Mouse (Mus musculus): ENCODE results near the gene Tex14. TPM values are rescaled to one million over a fixed set of nuclear protein-coding genes. Genes with fewer than 3 reads are reported as not detected.

Gene Tex14
- total RNA-seq, 1 experiment from 2014 or later, result 4.8 TPM

DNA sequence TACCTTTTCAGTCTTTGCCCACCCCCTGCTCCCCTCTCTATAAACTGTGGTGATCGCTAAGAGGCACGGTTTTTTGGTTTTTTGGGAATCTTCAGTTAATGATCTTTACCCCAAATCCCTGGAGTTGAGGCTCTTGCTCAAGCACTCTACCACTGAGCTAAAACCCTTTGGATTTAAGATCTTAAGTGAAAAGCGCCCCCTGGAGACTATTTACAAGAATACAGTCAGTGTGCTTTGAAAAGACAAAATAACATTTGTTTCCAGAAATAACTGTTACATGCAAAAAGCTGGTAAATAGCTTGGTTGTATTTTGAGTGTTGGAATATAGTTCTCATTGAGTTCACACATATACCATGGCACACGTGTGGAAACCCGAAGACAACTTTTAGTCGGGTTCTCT is 126.8 kb downstream of the Tex14 start:
- no peak for ATAC-seq (ENCODE audit: extremely low read depth, insufficient number of reproducible peaks, low FRiP score, poor library complexity, severe bottlenecking)

DNA sequence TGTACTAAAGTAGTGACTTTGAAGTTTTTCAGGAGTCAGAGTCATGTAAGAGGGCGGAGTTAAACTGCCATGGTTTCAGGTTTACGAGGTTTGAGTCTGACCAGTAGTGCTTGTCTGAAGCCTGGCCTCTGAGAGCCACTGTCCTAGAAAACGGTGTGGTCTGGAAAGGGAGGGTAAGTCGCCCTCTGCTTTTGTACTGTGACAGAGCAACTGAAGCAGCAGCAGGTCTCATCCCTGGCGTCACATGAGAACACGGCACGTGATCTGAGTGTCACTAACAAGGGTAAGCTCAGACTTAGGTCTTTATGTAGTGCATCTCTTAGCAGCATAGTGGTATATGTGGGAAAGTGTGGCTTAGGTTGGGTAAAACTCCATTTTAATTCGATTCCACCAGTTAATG is 137.4 kb downstream of the Tex14 start:
- no peak for ATAC-seq (ENCODE audit: extremely low read depth, insufficient number of reproducible peaks, low FRiP score, poor library complexity, severe bottlenecking)

DNA sequence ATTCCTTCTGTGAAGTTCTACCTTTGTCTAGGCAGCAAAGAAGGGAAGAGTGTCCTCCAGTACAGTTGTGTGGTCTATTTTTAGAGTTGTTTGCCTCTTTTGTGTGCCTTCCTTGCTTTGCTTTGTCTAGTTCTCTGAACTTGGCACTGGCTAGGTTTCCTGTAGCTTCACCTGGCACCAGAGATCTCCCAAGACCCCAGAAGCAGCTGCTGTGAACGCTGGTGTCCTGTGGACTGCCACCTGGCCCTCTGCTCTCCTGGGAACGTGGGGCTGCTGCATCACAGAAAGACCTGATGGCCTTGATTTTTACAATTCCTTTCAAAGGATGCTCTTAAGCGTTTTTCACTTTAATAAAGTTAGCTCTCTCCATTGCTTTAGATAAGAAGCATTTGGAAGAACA is 138.0 kb downstream of the Tex14 start:
- ATAC-seq (ENCODE audit: extremely low read depth, insufficient number of reproducible peaks, low FRiP score, poor library complexity, severe bottlenecking), result no peak

DNA sequence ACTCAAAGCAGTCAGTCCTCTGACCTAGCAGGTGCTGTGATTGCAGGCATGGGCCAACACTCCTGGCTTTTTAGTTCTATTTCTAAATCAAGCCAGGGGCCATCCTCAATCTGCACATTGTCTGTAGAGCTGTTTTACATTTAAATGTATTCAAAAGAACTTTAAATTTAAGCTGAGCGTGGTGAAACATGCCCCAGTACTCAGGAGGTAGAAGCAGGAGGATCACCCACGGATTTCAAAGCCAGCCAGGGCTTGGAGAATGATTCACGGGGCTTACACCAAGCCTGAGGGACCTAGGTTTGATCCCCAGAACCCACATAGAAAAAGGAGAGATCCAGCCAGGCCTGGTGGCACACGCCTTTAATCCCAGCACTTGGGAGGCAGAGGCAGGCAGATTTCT is 148.5 kb downstream of the Tex14 start:
- ATAC-seq (ENCODE audit: extremely low read depth, insufficient number of reproducible peaks, low FRiP score, poor library complexity, severe bottlenecking), result no peak

DNA sequence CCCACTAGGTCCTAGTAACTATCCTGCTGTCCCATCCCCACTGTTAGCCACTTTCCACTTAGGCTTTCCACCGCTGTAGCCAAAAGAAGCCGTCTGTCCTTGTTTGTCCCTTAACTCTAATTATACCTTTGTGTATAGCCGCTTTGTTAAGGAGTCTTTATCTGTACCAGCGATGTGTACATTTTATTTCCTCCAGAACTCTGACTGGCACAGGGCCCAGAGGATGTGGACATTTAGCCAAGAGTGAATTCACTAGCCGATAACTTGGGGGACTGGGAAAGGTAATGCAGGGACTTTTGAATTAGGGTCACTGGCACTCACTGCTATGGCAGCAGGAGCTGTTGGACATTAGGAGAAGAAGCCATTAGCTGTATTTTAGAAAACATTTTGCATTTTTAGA is 149.5 kb downstream of the Tex14 start:
- ATAC-seq (ENCODE audit: extremely low read depth, insufficient number of reproducible peaks, low FRiP score, poor library complexity, severe bottlenecking), result no peak

DNA sequence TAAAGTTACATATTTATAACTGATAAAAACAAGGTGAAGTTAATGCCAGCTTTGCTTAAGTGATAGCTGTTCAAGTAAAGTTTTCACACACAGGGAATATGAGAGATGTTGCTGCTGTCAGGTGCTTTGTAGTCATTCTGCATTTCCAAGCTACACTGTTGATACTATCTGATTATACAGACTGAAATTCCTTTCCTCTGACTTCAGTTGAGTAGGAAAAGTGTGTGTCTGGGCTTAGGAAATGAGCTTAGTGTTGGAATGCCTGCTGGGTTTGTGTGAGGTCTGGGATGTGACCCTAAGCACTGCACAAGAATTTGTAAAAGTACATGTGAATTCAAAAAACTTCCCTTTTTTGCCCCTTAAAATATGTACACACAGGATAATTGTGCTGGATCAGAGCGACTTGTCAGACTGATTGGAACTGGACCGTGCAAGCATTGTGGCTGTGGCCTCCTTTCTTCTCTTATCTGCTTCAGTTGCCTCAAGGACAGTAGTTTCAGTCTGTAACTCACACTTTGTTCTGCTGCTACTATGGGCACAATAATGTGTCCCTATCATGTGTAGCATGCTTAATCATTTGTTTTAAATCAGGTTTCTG is 150.3 kb downstream of the Tex14 start:
- no peak for ATAC-seq (ENCODE audit: extremely low read depth, insufficient number of reproducible peaks, low FRiP score, poor library complexity, severe bottlenecking)

DNA sequence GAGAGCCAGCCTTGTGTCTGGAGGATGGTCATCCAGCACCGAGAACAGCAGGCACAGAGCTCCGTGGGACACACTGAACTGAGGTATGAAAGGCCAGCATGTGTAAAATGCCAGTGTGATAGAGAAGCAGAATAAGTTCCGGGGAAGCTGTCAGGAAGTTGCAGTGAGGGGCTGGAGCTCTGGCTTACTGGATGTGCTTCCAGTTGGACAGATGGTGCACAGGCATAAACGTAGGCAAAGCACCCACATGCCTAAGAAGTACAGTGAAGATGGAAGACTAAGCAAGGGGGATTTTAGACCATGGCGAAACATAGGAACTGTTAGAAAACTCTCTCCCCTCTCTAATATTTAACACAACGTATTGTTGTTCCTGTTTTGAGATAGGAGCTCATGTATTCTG is 156.3 kb downstream of the Tex14 start:
- ATAC-seq (ENCODE audit: extremely low read depth, insufficient number of reproducible peaks, low FRiP score, poor library complexity, severe bottlenecking), result no peak

DNA sequence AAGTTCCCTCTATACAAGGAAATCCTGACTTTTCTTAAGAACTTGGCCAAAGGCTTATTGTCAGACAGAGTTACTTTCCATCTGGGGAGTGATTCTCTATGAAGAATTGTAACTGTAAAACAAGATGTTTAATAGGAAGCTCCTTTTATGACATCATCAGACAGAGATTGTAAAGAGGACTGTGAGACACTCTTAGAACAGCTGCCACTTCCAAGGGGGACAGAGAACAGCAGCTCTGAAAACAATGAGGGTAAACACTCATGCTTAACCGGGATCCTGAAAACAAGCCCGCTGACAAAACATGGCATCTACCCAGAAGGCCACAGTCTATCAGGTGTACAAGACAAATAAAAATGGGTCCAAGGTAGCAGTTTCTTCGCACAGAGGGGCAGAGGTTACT is 161.6 kb downstream of the Tex14 start, which contains the start of gene Gm11492:
Gene Gm11492, plus strand, starts transcription at position 153 of the 400 bp plus-strand sequence.
- no peak for ATAC-seq (ENCODE audit: extremely low read depth, insufficient number of reproducible peaks, low FRiP score, poor library complexity, severe bottlenecking)

DNA sequence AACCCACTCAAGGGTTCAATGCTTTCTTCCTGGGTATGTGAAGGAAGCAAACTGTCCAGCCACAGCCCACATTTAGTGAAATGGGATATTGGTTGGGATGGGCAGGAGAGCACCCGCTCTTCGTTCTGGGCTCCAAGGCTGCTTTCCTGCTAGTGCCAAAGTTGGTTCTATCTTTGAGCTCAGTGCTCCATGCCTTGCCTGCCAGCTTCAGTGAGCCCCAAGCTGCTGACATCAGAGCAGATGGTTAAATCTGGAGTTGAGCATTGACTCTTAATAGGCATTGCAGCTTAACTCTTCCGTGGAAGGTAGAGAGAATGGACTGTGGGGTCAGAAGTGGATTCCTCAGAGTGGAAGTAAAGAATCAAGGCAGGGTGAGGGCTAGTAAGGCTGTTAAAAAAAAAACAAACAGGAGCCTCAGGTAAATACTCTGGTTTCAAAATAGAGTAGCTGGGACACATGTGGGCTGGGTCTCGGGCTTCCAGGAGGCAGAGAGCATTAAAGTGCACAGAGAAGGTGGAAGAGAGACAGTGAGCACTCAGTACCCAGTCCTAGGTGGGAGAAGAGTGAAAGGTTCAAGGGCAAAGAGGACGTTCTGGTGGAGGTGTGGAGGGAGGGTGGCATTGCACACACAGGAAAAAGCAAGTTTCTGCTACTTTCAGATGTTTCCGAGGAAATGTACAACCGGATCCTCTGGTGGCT is 163.5 kb downstream of the Tex14 start, which contains the start of gene Sept4:
Gene Sept4, plus strand, starts transcription at position 649 of the 699 bp plus-strand sequence.
- ATAC-seq (ENCODE audit: extremely low read depth, insufficient number of reproducible peaks, low FRiP score, poor library complexity, severe bottlenecking), result no peak

DNA sequence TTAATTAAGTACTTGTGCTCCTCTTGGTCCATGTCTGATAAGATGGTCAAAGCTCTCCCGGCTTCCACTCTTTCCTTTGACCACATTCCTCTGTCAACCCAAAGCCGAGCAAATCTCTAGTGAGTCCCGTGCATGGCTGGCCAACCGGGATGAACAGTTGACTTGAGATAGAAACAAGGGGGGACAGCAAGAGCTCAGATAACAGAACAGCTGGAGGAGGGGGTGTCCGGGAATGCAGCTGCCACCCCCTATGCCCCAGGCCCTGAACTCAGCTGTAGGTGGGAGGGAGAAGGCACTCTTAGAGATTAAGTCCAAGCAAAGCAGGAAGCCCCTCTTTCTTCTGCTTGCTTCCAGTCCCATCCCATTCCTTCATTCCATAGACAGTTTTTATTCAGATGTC is 165.9 kb downstream of the Tex14 start:
- no peak for ATAC-seq (ENCODE audit: extremely low read depth, insufficient number of reproducible peaks, low FRiP score, poor library complexity, severe bottlenecking)

DNA sequence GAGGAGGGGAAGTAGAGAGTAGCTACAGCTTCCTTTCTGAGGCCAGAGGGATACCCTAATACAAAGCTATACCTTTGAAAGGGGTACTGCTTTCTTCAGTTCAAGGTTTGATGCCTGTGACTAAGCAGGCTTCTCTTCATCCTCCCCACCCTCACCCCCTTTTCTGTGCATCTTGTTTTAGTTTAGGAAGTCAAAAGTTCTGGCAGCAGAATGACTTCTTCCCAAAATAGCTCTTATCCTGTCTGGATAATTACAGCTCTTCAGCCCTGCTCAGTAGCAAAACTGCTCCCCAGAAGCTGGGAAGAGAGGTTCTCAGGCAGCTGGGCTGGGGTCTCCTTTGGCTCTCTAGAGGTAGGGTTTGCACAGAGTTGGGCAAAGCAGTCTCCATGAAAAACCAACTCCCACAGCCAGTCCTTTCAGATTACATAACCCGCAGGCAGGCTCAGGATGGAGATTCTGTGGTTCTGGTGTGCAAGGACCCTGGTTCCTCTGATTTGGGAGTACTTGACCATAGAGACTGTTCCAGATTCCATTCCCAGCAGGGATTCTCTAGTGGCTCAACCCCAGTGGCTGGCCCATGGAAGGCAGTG is 166.6 kb downstream of the Tex14 start:
- no peak for ATAC-seq (ENCODE audit: extremely low read depth, insufficient number of reproducible peaks, low FRiP score, poor library complexity, severe bottlenecking)

DNA sequence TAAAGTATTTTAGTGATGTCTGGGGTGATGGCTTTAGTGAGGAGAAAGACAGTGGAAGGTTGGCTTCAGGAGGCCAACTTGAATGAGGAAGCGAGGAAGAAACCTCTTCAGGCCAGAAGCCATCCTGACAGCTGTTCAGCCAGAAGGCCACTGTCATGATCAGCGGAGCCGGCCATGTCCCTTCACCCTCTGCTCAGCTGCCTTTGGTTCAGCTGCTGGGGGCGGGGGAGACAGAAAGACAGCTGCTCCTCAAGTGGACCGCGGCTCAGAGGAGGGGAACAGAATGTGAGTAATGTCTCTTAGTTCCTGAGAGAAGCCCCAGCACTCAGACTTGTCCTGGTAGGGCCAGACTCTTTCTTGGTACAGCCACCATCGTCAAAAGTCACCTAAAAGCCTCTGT is 168.9 kb downstream of the Tex14 start:
- no peak for ATAC-seq (ENCODE audit: extremely low read depth, insufficient number of reproducible peaks, low FRiP score, poor library complexity, severe bottlenecking)

DNA sequence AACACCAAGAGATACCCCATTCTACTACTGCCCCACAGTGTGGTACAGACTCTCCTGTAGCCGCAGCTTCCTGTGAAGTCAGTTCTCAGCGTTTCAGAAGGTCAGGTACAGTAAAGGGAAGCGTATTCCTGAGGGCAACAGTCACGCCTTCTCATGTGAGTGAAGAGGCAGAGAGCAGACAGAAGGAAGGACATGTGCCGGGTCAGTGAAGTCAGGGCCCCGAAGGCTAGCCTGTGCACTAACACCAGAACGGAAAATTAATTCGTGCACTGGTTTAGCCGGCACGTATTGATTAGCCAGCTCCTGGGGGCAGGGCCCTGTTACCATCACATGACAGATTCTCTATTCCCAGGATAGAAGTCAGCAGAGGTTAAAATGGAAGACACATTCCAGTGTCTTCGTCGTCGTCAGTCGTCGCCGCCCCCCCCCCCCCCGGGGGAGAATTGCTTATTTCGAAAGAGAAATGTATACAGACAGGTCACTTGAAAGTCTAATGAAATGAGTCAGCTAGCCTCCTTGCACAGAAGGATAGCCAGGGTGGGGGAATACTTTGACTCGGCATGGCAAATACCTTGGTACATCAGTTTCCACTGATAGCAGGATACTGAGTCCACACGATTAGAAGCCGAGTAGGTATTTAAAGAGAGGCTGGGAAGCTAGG is 169.8 kb downstream of the Tex14 start:
- no peak for ATAC-seq (ENCODE audit: extremely low read depth, insufficient number of reproducible peaks, low FRiP score, poor library complexity, severe bottlenecking)

DNA sequence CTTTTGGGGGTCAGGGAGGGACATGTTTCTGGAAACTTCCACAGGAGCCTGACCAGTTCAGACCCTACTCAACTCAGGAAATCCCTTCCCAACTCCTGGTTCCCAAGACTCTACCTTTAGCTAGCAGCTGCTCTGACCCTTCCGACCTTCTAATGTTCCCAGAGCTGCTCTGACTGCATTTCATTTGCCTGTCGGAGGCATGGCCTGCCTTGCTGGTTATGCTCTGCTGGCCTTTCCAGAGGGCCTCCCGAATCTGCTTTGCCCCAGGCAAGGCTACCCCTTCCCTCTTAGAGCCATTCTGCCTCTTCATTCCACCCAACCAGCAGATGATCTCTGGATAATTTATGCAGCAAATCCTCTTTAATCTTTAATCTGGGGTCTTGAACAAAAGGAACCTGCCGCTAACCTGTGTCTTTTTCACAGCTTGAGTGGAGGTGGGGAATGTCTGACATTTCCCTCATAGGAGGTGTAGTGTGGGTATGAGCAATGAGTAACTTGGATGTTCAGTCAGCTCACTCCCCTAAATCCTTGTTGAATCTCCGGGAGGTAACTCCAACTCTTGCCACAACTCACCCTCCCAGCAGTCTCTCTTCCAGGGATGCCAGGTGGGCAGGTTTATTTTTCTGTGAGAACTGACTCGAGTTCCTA is 172.9 kb downstream of the Tex14 start:
- ATAC-seq (ENCODE audit: extremely low read depth, insufficient number of reproducible peaks, low FRiP score, poor library complexity, severe bottlenecking), result no peak

DNA sequence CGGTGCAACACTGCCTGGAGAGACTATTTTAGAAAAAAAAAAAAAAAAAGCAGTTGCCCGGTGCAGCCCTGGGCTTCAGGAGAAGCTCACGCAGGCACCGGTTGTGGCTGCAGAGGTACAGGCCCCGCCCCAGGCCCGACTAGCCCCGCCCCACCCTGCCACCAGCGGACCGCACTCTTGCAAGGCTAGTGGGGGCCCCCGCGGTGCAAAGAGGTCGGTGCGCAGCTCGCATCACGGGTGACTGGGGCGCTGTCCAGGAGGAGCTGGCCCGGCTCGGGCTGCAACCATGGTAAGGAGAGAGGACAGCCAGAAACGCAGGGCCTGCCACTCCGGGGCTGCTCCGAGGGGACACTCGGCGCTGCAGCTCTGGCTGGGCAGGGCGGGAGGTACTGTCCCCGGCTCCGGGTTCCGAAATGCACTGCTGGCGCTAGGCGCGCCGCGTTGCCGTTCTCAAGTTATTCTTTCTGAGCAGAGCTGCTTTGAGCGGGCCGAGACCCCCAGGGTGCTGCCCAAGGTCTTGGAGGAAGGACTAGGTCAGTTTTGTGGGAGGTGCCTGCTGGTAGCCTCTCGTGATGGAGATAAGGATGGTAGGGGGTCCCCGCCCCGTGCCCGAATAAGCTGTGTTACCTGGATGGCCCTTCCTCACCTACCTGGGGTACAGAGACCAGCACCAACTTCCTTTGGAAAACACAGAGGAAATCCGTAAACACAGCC is 173.5 kb downstream of the Tex14 start:
- ATAC-seq (ENCODE audit: extremely low read depth, insufficient number of reproducible peaks, low FRiP score, poor library complexity, severe bottlenecking), result peak; percentile 43; the same call in 1 of the 2 replicates

DNA sequence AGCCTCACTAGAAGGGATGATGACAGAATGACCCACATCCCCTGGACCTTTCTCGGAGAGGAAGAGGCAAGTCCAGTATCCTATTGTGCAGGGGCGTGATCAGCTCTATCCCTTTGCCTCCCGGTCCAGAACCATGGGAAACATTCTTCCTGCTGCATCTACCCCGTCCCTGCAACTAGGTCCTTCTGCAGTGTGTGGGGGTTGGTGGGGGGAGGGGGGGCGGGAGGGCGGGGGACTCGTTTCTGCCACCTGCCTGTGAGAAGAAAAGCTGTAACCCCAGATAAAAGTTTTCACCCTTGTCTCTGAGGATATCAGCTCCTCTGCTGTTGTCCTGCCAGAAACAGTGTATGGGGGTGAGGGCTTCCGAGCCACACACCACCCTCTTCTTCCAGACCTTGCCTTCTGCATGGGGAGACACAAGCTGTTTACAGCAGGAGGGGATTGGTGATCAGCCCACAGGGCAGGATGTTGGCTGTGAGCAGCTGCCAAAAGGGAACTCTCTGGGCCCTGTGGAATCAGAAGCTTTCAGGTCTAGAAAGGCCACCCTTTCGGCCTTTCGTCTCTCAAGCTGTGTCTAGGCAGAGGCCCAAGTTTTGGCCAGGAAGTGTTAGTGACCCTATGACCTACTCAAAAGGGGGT is 174.2 kb downstream of the Tex14 start:
- peak; percentile 9; the same call in 1 of the 2 replicates for ATAC-seq (ENCODE audit: extremely low read depth, insufficient number of reproducible peaks, low FRiP score, poor library complexity, severe bottlenecking)

DNA sequence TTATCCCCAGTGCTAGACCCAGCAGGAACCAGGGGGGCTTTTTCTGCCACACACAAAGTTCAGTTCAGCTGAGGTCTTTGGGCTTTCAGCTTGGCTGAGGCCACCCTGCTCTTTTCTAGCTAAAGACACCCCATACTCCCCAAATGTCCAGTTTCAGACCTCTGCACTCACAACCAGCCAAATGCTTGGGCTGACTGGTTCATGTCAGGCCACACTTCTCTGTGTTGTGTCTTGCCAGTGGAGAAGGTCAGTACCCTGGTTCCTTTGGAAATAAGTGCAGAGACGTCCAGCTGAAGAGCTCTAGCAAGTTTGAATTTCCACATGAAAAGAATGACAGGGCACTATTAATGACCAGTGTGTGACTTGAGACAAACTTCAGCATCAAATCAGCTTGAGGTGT is 174.8 kb downstream of the Tex14 start:
- no peak for ATAC-seq (ENCODE audit: extremely low read depth, insufficient number of reproducible peaks, low FRiP score, poor library complexity, severe bottlenecking)

DNA sequence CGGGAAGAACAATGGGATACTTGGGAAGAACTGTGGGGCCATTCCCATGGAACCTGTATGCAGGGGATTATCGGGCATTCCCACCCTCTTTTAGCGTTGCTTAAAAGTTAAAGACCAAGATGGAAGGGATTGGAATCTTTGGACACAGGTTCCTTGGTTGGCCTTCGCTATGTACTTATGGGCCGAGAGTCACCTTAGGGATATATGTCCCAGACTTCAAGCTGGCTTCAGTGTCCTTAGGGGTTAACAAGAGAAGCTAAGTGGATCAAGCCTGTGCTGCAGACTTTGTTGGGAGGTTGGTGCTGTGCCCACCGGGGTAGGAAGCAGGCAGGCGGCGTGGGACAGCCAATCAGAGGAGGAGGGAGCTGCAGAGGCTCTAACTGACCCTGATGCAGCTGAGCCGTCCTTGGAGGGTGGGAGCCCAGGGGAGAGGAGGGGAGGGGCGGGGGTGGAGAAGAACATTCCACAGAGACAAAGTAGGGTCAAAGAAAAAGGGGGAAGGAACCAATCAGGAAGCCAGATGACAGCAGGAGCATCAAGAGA is 175.7 kb downstream of the Tex14 start:
- ATAC-seq (ENCODE audit: extremely low read depth, insufficient number of reproducible peaks, low FRiP score, poor library complexity, severe bottlenecking), result no peak
